8 mouse cellular contexts compared by ENCODE assay signal in genomic region chr17:56808518-56808917, GRCm38 (mm10). TPM values are rescaled to one million over a fixed set of nuclear protein-coding genes. Genes with fewer than 3 reads are reported as not detected.
DNase-seq lines count a peak whose midpoint lies in the region; ATAC-seq lines count a peak whose summit lies in the region.

No protein-coding gene starts in this region.

- peak; percentile 62 to 68 for DNase-seq in B cell, adult 2 months
- peak; percentile 84 to 85 for DNase-seq in adrenal gland, postnatal 36 days
- DNase-seq in spleen, adult 18-20 months = peak; percentile 30 to 59

- no peaks in the 10 kb centered on the region for H3K36me3 ChIP-seq in heart, embryonic 11.5 days (ENCODE audit: control insufficient read depth, insufficient read depth, low read length)
- no peaks in the 10 kb centered on the region for H3K36me3 ChIP-seq in kidney, embryonic 15.5 days
- H3K36me3 ChIP-seq in limb, embryonic 15.5 days = no peaks in the 10 kb centered on the region
- no peaks in the 10 kb centered on the region for H3K36me3 ChIP-seq in midbrain, embryonic 16.5 days (ENCODE audit: control insufficient read depth, insufficient read depth, low read length)

- H3K4me2 ChIP-seq in heart, embryonic 11.5 days = no peak overlapping the region
- no peak overlapping the region for H3K4me2 ChIP-seq in kidney, embryonic 15.5 days
- no peak overlapping the region for H3K4me2 ChIP-seq in limb, embryonic 15.5 days
- H3K4me2 ChIP-seq in midbrain, embryonic 16.5 days (ENCODE audit: low read length) = no peak overlapping the region

- peak; percentile 66 for ATAC-seq in erythroblast, adult 5-6 weeks (replicated peaks; ENCODE audit: low FRiP score, poor library complexity, severe bottlenecking)
- peak; percentile 31; the same call in 1 of the 2 replicates for ATAC-seq in heart, embryonic 11.5 days (replicated peaks; ENCODE audit: insufficient number of reproducible peaks, low FRiP score, low TSS enrichment)
- peak; percentile 77 for ATAC-seq in kidney, embryonic 15.5 days (replicated peaks; ENCODE audit: low FRiP score)
- peak; percentile 71 for ATAC-seq in limb, embryonic 15.5 days (ENCODE audit: insufficient number of reproducible peaks, low FRiP score, low TSS enrichment, low read depth)
- ATAC-seq in midbrain, embryonic 16.5 days = peak; percentile 86

- peaks cover 14% of the 10 kb centered on the region for H3K4me1 ChIP-seq in heart, embryonic 11.5 days (ENCODE audit: control insufficient read depth, insufficient read depth, low read length)
- H3K4me1 ChIP-seq in kidney, embryonic 15.5 days = peaks cover 13% of the 10 kb centered on the region
- H3K4me1 ChIP-seq in limb, embryonic 15.5 days = peaks cover 12% of the 10 kb centered on the region
- peaks cover 15% of the 10 kb centered on the region for H3K4me1 ChIP-seq in midbrain, embryonic 16.5 days (ENCODE audit: control insufficient read depth, insufficient read depth, low read length)

- 5% methylated on average over 9 of the region's 9 CpGs for whole genome bisulfite sequencing in heart, embryonic 11.5 days (ENCODE audit: insufficient replicate concordance)
- 8% methylated on average over 9 of the region's 9 CpGs for WGBS in kidney, embryonic 15.5 days
- 9% methylated on average over 9 of the region's 9 CpGs for WGBS in limb, embryonic 15.5 days
- 5% methylated on average over 9 of the region's 9 CpGs for WGBS in midbrain, embryonic 16.5 days

- no peak overlapping the region for H3K4me3 ChIP-seq in heart, embryonic 11.5 days (ENCODE audit: low read depth, low read length)
- no peak overlapping the region for H3K4me3 ChIP-seq in kidney, embryonic 15.5 days (replicated peaks)
- no peak overlapping the region for H3K4me3 ChIP-seq in limb, embryonic 15.5 days
- H3K4me3 ChIP-seq in midbrain, embryonic 16.5 days (ENCODE audit: low read depth, low read length) = no peak overlapping the region

- no peak overlapping the region for H3K9ac ChIP-seq in heart, embryonic 11.5 days (ENCODE audit: low read depth, low read length)
- no peak overlapping the region for H3K9ac ChIP-seq in kidney, embryonic 15.5 days
- H3K9ac ChIP-seq in limb, embryonic 15.5 days = no peak overlapping the region
- H3K9ac ChIP-seq in midbrain, embryonic 16.5 days (ENCODE audit: low read depth, low read length) = no peak overlapping the region

- no peaks in the 10 kb centered on the region for H3K9me3 ChIP-seq in heart, embryonic 11.5 days (replicated peaks; ENCODE audit: control insufficient read depth, low read length)
- H3K9me3 ChIP-seq in kidney, embryonic 15.5 days (replicated peaks) = no peaks in the 10 kb centered on the region
- H3K9me3 ChIP-seq in limb, embryonic 15.5 days = no peaks in the 10 kb centered on the region
- no peaks in the 10 kb centered on the region for H3K9me3 ChIP-seq in midbrain, embryonic 16.5 days (replicated peaks; ENCODE audit: control insufficient read depth, low read length, poor library complexity, severe bottlenecking)

- peaks cover 2% of the 10 kb centered on the region; the same call in 1 of the 2 replicates for H3K27me3 ChIP-seq in heart, embryonic 11.5 days (ENCODE audit: control insufficient read depth, insufficient read depth, low read length)
- no peaks in the 10 kb centered on the region for H3K27me3 ChIP-seq in kidney, embryonic 15.5 days
- no peaks in the 10 kb centered on the region for H3K27me3 ChIP-seq in limb, embryonic 15.5 days
- no peaks in the 10 kb centered on the region for H3K27me3 ChIP-seq in midbrain, embryonic 16.5 days (ENCODE audit: control insufficient read depth, insufficient read depth, low read depth, low read length)

- H3K27ac ChIP-seq in heart, embryonic 11.5 days (ENCODE audit: low read depth, low read length) = no peak overlapping the region
- H3K27ac ChIP-seq in kidney, embryonic 15.5 days = no peak overlapping the region
- no peak overlapping the region for H3K27ac ChIP-seq in limb, embryonic 15.5 days
- no peak overlapping the region for H3K27ac ChIP-seq in midbrain, embryonic 16.5 days (ENCODE audit: low read length)

RNA-seq across cellular contexts. Expression of gene Rfx2, which starts 22.3 kb away (rescaled TPM):
- total RNA-seq in adrenal gland, postnatal 36 days (2021) = 1 to 10 TPM; 4.4 to 5.3 TPM
- total RNA-seq in erythroblast, adult 5-6 weeks (2015; ENCODE audit: low replicate concordance) = 21.5 and 25.7 TPM in 2 replicates
- 26.1 and 39.6 TPM in 2 replicates for total RNA-seq in erythroblast, adult 5-6 weeks (2017; ENCODE audit: low replicate concordance)
- 3.2 and 3.3 TPM in 2 replicates for polyA plus RNA-seq in heart, embryonic 11.5 days (2014; fragmentation: Nextera tagmentation; extraction: Ambion mirVana)
- polyA plus RNA-seq in kidney, embryonic 15.5 days (2015; fragmentation: Nextera tagmentation; extraction: Ambion mirVana) = 3.7 and 4.1 TPM in 2 replicates
- polyA plus RNA-seq in limb, embryonic 15.5 days (2015; fragmentation: Nextera tagmentation; extraction: Ambion mirVana) = 6.0 and 6.1 TPM in 2 replicates
- 3.9 and 4.8 TPM in 2 replicates for polyA plus RNA-seq in midbrain, embryonic 16.5 days (2015; fragmentation: Nextera tagmentation; extraction: Ambion mirVana)

RNA-seq across cellular contexts. Expression of gene Prr22, which starts 38.5 kb away (rescaled TPM):
- total RNA-seq in adrenal gland, postnatal 36 days (2021) = under 1 TPM; 0.26 to 0.60 TPM
- total RNA-seq in erythroblast, adult 5-6 weeks (2015; ENCODE audit: low replicate concordance) = not detected in 2 replicates
- total RNA-seq in erythroblast, adult 5-6 weeks (2017; ENCODE audit: low replicate concordance) = not detected in 2 replicates
- 0.97 and 1.0 TPM in 2 replicates for polyA plus RNA-seq in heart, embryonic 11.5 days (2014; fragmentation: Nextera tagmentation; extraction: Ambion mirVana)
- polyA plus RNA-seq in kidney, embryonic 15.5 days (2015; fragmentation: Nextera tagmentation; extraction: Ambion mirVana) = 1.7 and 1.8 TPM in 2 replicates
- polyA plus RNA-seq in limb, embryonic 15.5 days (2015; fragmentation: Nextera tagmentation; extraction: Ambion mirVana) = 0.72 and 1.00 TPM in 2 replicates
- 0.97 and 1.1 TPM in 2 replicates for polyA plus RNA-seq in midbrain, embryonic 16.5 days (2015; fragmentation: Nextera tagmentation; extraction: Ambion mirVana)

RNA-seq across cellular contexts. Expression of gene Dus3l, which starts 44.0 kb away (rescaled TPM):
- total RNA-seq in adrenal gland, postnatal 36 days (2021) = 10 to 100 TPM; 31.5 to 32.5 TPM
- 0.84 and 5.6 TPM in 2 replicates for total RNA-seq in erythroblast, adult 5-6 weeks (2015; ENCODE audit: low replicate concordance)
- total RNA-seq in erythroblast, adult 5-6 weeks (2017; ENCODE audit: low replicate concordance) = 5.4 and 5.9 TPM in 2 replicates
- 28.4 and 32.1 TPM in 2 replicates for polyA plus RNA-seq in heart, embryonic 11.5 days (2014; fragmentation: Nextera tagmentation; extraction: Ambion mirVana)
- 46.5 and 54.6 TPM in 2 replicates for polyA plus RNA-seq in kidney, embryonic 15.5 days (2015; fragmentation: Nextera tagmentation; extraction: Ambion mirVana)
- 43.9 and 45.5 TPM in 2 replicates for polyA plus RNA-seq in limb, embryonic 15.5 days (2015; fragmentation: Nextera tagmentation; extraction: Ambion mirVana)
- 96.8 and 106 TPM in 2 replicates for polyA plus RNA-seq in midbrain, embryonic 16.5 days (2015; fragmentation: Nextera tagmentation; extraction: Ambion mirVana)

RNA-seq across cellular contexts. Expression of gene Nrtn, which starts 51.2 kb away (rescaled TPM):
- total RNA-seq in adrenal gland, postnatal 36 days (2021) = 1 to 10 TPM; 3.8 to 5.4 TPM
- not detected in 2 replicates for total RNA-seq in erythroblast, adult 5-6 weeks (2015; ENCODE audit: low replicate concordance)
- total RNA-seq in erythroblast, adult 5-6 weeks (2017; ENCODE audit: low replicate concordance) = 0.51 TPM in 1 of 2 replicates, not detected in the other
- 4.6 and 5.2 TPM in 2 replicates for polyA plus RNA-seq in heart, embryonic 11.5 days (2014; fragmentation: Nextera tagmentation; extraction: Ambion mirVana)
- 6.5 and 7.1 TPM in 2 replicates for polyA plus RNA-seq in kidney, embryonic 15.5 days (2015; fragmentation: Nextera tagmentation; extraction: Ambion mirVana)
- 15.2 and 20.5 TPM in 2 replicates for polyA plus RNA-seq in limb, embryonic 15.5 days (2015; fragmentation: Nextera tagmentation; extraction: Ambion mirVana)
- 2.5 and 4.0 TPM in 2 replicates for polyA plus RNA-seq in midbrain, embryonic 16.5 days (2015; fragmentation: Nextera tagmentation; extraction: Ambion mirVana)

Comparison
In these comparisons a context has a peak if more than half of its experiments do, and no peak if none do; other contexts are left out.
1. ATAC-seq: peak in every context shown above with its lines; median percentile 86 in midbrain, embryonic 16.5 days; 77 in kidney, embryonic 15.5 days; 71 in limb, embryonic 15.5 days; 66 in erythroblast, adult 5-6 weeks; 31 in heart, embryonic 11.5 days.